Mouse (Mus musculus): ENCODE data around the gene Hdgfl2.

DNA sequence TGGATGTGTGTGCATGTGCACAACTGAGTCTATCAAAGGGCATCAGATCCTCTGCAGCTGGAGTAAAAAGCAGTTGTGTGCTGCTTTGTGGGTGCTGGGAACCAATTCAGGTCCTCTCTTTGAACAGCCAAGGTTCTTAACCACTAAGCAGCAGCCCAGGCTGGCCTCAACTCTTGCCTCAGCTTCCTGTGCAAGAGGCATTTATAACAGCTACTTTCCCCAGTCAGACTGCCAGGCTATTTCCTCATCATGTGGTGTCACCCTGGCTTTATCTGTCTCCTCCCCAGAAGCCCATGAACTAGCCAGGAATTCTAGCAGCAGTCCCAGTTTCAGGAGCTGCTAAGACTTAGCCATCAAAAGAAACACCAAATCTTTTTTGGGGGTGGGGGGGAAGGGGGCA, 13.0 kb upstream of the Hdgfl2 start:
- TF ChIP-seq CTCF (IDR thresholded peaks at IDR 0.05; ENCODE audit: low read depth, low read length) (no peak), GATA1 (IDR thresholded peaks at IDR 0.05; ENCODE audit: borderline replicate concordance, low read length) (no peak), TAL1 (conservative IDR thresholded peaks at IDR 0.05; ENCODE audit: low read depth, low read length) (no peak)

Data from G1E (cell line).